15 mouse cellular contexts compared by ENCODE assay signal in genomic region chr12:36146230-36147011, GRCm38 (mm10). TPM values are rescaled to one million over a fixed set of nuclear protein-coding genes. Genes with fewer than 3 reads are reported as not detected.
A peak's percentile ranks its signal among the peaks of the same experiment; 100 is the strongest.
DNase-seq lines count a peak whose midpoint lies in the region; ATAC-seq and TF ChIP-seq lines count a peak whose summit lies in the region.
"Had no signal": no experiment of that assay in that cellular context is flagged by ENCODE, and none has a peak within 500 bp of the region (broad histone marks: within the 10 kb centered on the region; RNA-seq: fewer than 3 reads in every experiment).

No protein-coding gene starts in this region.

- WGBS in forebrain, postnatal 0 days: 96% methylated on average over 3 of the region's 3 CpGs
- WGBS in forebrain, embryonic 11.5 days: 91% methylated on average over 3 of the region's 3 CpGs
- 86% methylated on average over 3 of the region's 3 CpGs for WGBS in liver, postnatal 0 days (ENCODE audit: insufficient replicate concordance)
- WGBS in liver, embryonic 11.5 days: 91% methylated on average over 3 of the region's 3 CpGs
- WGBS in stomach, postnatal 0 days: 76% methylated on average over 3 of the region's 3 CpGs
- WGBS in forebrain, embryonic 14.5 days: 97% methylated on average over 3 of the region's 3 CpGs
- 98% methylated on average over 3 of the region's 3 CpGs for WGBS in midbrain, embryonic 15.5 days

- no peak overlapping the region for H3K9ac ChIP-seq in forebrain, postnatal 0 days
- H3K9ac ChIP-seq in forebrain, embryonic 11.5 days (ENCODE audit: low read length): no peak overlapping the region
- H3K9ac ChIP-seq in liver, postnatal 0 days (replicated peaks): no peak overlapping the region
- no peak overlapping the region for H3K9ac ChIP-seq in liver, embryonic 11.5 days (ENCODE audit: low read depth, low read length)
- H3K9ac ChIP-seq in stomach, postnatal 0 days (ENCODE audit: low read length): no peak overlapping the region
- no peak overlapping the region for H3K9ac ChIP-seq in forebrain, embryonic 14.5 days (ENCODE audit: low read length)
- no peak overlapping the region for H3K9ac ChIP-seq in midbrain, embryonic 15.5 days
- H3K9ac ChIP-seq: heart, embryonic 15.5 days; neural tube, embryonic 13.5 days had no signal

- H3K9me3 ChIP-seq in forebrain, postnatal 0 days (ENCODE audit: low read length): no peaks in the 10 kb centered on the region
- H3K9me3 ChIP-seq in forebrain, embryonic 11.5 days (ENCODE audit: control insufficient read depth, low read length): no peaks in the 10 kb centered on the region
- no peaks in the 10 kb centered on the region for H3K9me3 ChIP-seq in liver, postnatal 0 days (ENCODE audit: low read length)
- H3K9me3 ChIP-seq in liver, embryonic 11.5 days (ENCODE audit: control insufficient read depth, low read length): no peaks in the 10 kb centered on the region
- no peaks in the 10 kb centered on the region for H3K9me3 ChIP-seq in stomach, postnatal 0 days (ENCODE audit: control insufficient read depth, low read length)
- H3K9me3 ChIP-seq in forebrain, embryonic 14.5 days (replicated peaks; ENCODE audit: control insufficient read depth, low read length): no peaks in the 10 kb centered on the region
- H3K9me3 ChIP-seq in midbrain, embryonic 15.5 days: no peaks in the 10 kb centered on the region
- H3K9me3 ChIP-seq: embryonic facial prominence, embryonic 10.5 days; heart, embryonic 15.5 days; neural tube, embryonic 13.5 days had no signal

- H3K4me3 ChIP-seq in forebrain, postnatal 0 days (ENCODE audit: low read depth, low read length): no peak overlapping the region
- H3K4me3 ChIP-seq in forebrain, embryonic 11.5 days (ENCODE audit: low read depth, low read length): no peak overlapping the region
- H3K4me3 ChIP-seq in liver, postnatal 0 days (ENCODE audit: low read depth, low read length): no peak overlapping the region
- H3K4me3 ChIP-seq in liver, embryonic 11.5 days (ENCODE audit: low read depth, low read length): no peak overlapping the region
- no peak overlapping the region for H3K4me3 ChIP-seq in stomach, postnatal 0 days (ENCODE audit: low read depth, low read length)
- H3K4me3 ChIP-seq in forebrain, embryonic 14.5 days (ENCODE audit: low read depth, low read length): no peak overlapping the region
- no peak overlapping the region for H3K4me3 ChIP-seq in midbrain, embryonic 15.5 days
- H3K4me3 ChIP-seq: embryonic facial prominence, embryonic 10.5 days; erythroblast, embryonic 14.5 days; heart, embryonic 15.5 days; neural tube, embryonic 13.5 days had no signal

- H3K4me2 ChIP-seq in forebrain, postnatal 0 days (ENCODE audit: low read depth): no peak overlapping the region
- H3K4me2 ChIP-seq in forebrain, embryonic 11.5 days (ENCODE audit: low read depth, low read length, severe bottlenecking): no peak overlapping the region
- no peak overlapping the region for H3K4me2 ChIP-seq in liver, postnatal 0 days (ENCODE audit: low read depth, low read length)
- no peak overlapping the region for H3K4me2 ChIP-seq in liver, embryonic 11.5 days
- no peak overlapping the region for H3K4me2 ChIP-seq in stomach, postnatal 0 days (replicated peaks; ENCODE audit: low read depth)
- H3K4me2 ChIP-seq in forebrain, embryonic 14.5 days (ENCODE audit: low read length): no peak overlapping the region
- no peak overlapping the region for H3K4me2 ChIP-seq in midbrain, embryonic 15.5 days
- H3K4me2 ChIP-seq: heart, embryonic 15.5 days; neural tube, embryonic 13.5 days had no signal

- H3K27ac ChIP-seq in forebrain, postnatal 0 days (ENCODE audit: low read depth, low read length): no peak overlapping the region
- no peak overlapping the region for H3K27ac ChIP-seq in forebrain, embryonic 11.5 days (ENCODE audit: low read depth, low read length)
- H3K27ac ChIP-seq in liver, postnatal 0 days (ENCODE audit: low read depth): no peak overlapping the region
- no peak overlapping the region for H3K27ac ChIP-seq in liver, embryonic 11.5 days (ENCODE audit: low read depth, low read length)
- H3K27ac ChIP-seq in stomach, postnatal 0 days (replicated peaks): no peak overlapping the region
- H3K27ac ChIP-seq in forebrain, embryonic 14.5 days (ENCODE audit: low read depth, low read length): no peak overlapping the region
- no peak overlapping the region for H3K27ac ChIP-seq in midbrain, embryonic 15.5 days
- H3K27ac ChIP-seq: embryonic facial prominence, embryonic 10.5 days; heart, embryonic 15.5 days; neural tube, embryonic 13.5 days had no signal

- peak; percentile 34; the same call in 1 of the 2 replicates for TF ChIP-seq CTCF in forebrain, postnatal 0 days (IDR thresholded peaks at IDR 0.05; ENCODE audit: low read depth)
- TF ChIP-seq CTCF in liver, postnatal 0 days (IDR thresholded peaks at IDR 0.05; ENCODE audit: low read depth): peak; percentile 34
- peak; percentile 50 for TF ChIP-seq CTCF in stomach, postnatal 0 days (IDR thresholded peaks at IDR 0.05; ENCODE audit: low read depth)

- H3K27me3 ChIP-seq in forebrain, postnatal 0 days (ENCODE audit: insufficient read depth, low read length): no peaks in the 10 kb centered on the region
- H3K27me3 ChIP-seq in forebrain, embryonic 11.5 days (ENCODE audit: control insufficient read depth, insufficient read depth, low read length): no peaks in the 10 kb centered on the region
- no peaks in the 10 kb centered on the region for H3K27me3 ChIP-seq in liver, postnatal 0 days (ENCODE audit: insufficient read depth, low read length)
- no peaks in the 10 kb centered on the region for H3K27me3 ChIP-seq in liver, embryonic 11.5 days (replicated peaks; ENCODE audit: control insufficient read depth, insufficient read depth, low read length)
- H3K27me3 ChIP-seq in stomach, postnatal 0 days (ENCODE audit: control insufficient read depth, insufficient read depth, low read length): no peaks in the 10 kb centered on the region
- no peaks in the 10 kb centered on the region for H3K27me3 ChIP-seq in forebrain, embryonic 14.5 days (replicated peaks; ENCODE audit: control insufficient read depth, insufficient read depth, low read length)
- no peaks in the 10 kb centered on the region for H3K27me3 ChIP-seq in midbrain, embryonic 15.5 days (replicated peaks)
- H3K27me3 ChIP-seq: heart, embryonic 15.5 days; neural tube, embryonic 13.5 days had no signal

- DNase-seq in forebrain, postnatal 0 days: no peak
- no peak for DNase-seq in forebrain, embryonic 11.5 days (ENCODE audit: low spot score)
- no peak for DNase-seq in liver, postnatal 0 days
- DNase-seq in liver, embryonic 11.5 days (ENCODE audit: low spot score): no peak
- DNase-seq in R1 (ENCODE audit: low read depth, low spot score): peak; percentile 68
- DNase-seq in stomach, postnatal 0 days (ENCODE audit: low spot score): no peak
- DNase-seq in forebrain, embryonic 14.5 days (ENCODE audit: low spot score): no peak
- DNase-seq: cerebellum, postnatal 36 days; kidney, adult 2 months; kidney, postnatal 36 days had no signal

- H3K4me1 ChIP-seq in forebrain, postnatal 0 days (ENCODE audit: insufficient read depth): no peaks in the 10 kb centered on the region
- H3K4me1 ChIP-seq in forebrain, embryonic 11.5 days (replicated peaks; ENCODE audit: control insufficient read depth, insufficient read depth, low read length): no peaks in the 10 kb centered on the region
- no peaks in the 10 kb centered on the region for H3K4me1 ChIP-seq in liver, postnatal 0 days (ENCODE audit: insufficient read depth)
- H3K4me1 ChIP-seq in liver, embryonic 11.5 days (replicated peaks; ENCODE audit: control insufficient read depth, insufficient read depth, low read length): no peaks in the 10 kb centered on the region
- H3K4me1 ChIP-seq in stomach, postnatal 0 days (replicated peaks; ENCODE audit: control insufficient read depth, insufficient read depth): no peaks in the 10 kb centered on the region; the same call in 1 of the 2 replicates
- H3K4me1 ChIP-seq in forebrain, embryonic 14.5 days (ENCODE audit: control insufficient read depth, insufficient read depth, low read length): no peaks in the 10 kb centered on the region
- H3K4me1 ChIP-seq in midbrain, embryonic 15.5 days: peaks cover 3% of the 10 kb centered on the region
- H3K4me1 ChIP-seq: embryonic facial prominence, embryonic 10.5 days had no signal

- no peaks in the 10 kb centered on the region for H3K36me3 ChIP-seq in forebrain, postnatal 0 days (ENCODE audit: insufficient read depth)
- H3K36me3 ChIP-seq in forebrain, embryonic 11.5 days (ENCODE audit: control insufficient read depth, insufficient read depth, low read length): no peaks in the 10 kb centered on the region; the same call in 1 of the 2 replicates
- no peaks in the 10 kb centered on the region for H3K36me3 ChIP-seq in liver, postnatal 0 days (replicated peaks; ENCODE audit: insufficient read depth, low read length)
- H3K36me3 ChIP-seq in liver, embryonic 11.5 days (ENCODE audit: control insufficient read depth, insufficient read depth, low read length): no peaks in the 10 kb centered on the region
- no peaks in the 10 kb centered on the region for H3K36me3 ChIP-seq in stomach, postnatal 0 days (ENCODE audit: control insufficient read depth, insufficient read depth, low read length)
- H3K36me3 ChIP-seq in forebrain, embryonic 14.5 days (ENCODE audit: control insufficient read depth, insufficient read depth, low read length): 0 out of 2 replicates have a peak, but pooled peaks cover 2% of the 10 kb centered on the region
- no peaks in the 10 kb centered on the region; the same call in 1 of the 2 replicates for H3K36me3 ChIP-seq in midbrain, embryonic 15.5 days (replicated peaks)
- H3K36me3 ChIP-seq: neural tube, embryonic 13.5 days had no signal

- ATAC-seq in forebrain, postnatal 0 days: no peak
- ATAC-seq in forebrain, embryonic 11.5 days (replicated peaks; ENCODE audit: low FRiP score): no peak
- no peak for ATAC-seq in liver, postnatal 0 days
- no peak for ATAC-seq in liver, embryonic 11.5 days (replicated peaks; ENCODE audit: low FRiP score)
- ATAC-seq in stomach, postnatal 0 days (ENCODE audit: low FRiP score, low TSS enrichment): peak; percentile 76; the same call in 1 of the 2 replicates
- ATAC-seq in forebrain, embryonic 14.5 days: no peak
- no peak for ATAC-seq in midbrain, embryonic 15.5 days (replicated peaks)

- no peak for TF ChIP-seq EP300 in liver, postnatal 0 days (IDR thresholded peaks at IDR 0.05; ENCODE audit: low read depth)
- TF ChIP-seq EP300 in stomach, postnatal 0 days (optimal IDR thresholded peaks at IDR 0.05): no peak

RNA-seq across cellular contexts. Expression of gene Ankmy2, which starts 10.5 kb away (rescaled TPM):
- 77.7 and 80.0 TPM in 2 replicates for total RNA-seq in forebrain, postnatal 0 days (2014; rRNA removed)
- polyA plus RNA-seq in forebrain, postnatal 0 days (2015; fragmentation: Nextera tagmentation; extraction: Ambion mirVana): 65.3 and 78.6 TPM in 2 replicates
- polyA plus RNA-seq in forebrain, embryonic 11.5 days (2014; fragmentation: Nextera tagmentation; extraction: Ambion mirVana): 26.3 and 30.6 TPM in 2 replicates
- 5.9 and 6.4 TPM in 2 replicates for polyA plus RNA-seq in liver, postnatal 0 days (2015; fragmentation: Nextera tagmentation; extraction: Ambion mirVana)
- polyA plus RNA-seq in liver, embryonic 11.5 days (2014; fragmentation: Nextera tagmentation; extraction: Ambion mirVana): 24.2 TPM in 2 replicates
- polyA plus RNA-seq in stomach, postnatal 0 days (2015; fragmentation: Nextera tagmentation; extraction: Ambion mirVana): 27.4 and 29.6 TPM in 2 replicates
- polyA plus RNA-seq in forebrain, embryonic 14.5 days (2014; fragmentation: Nextera tagmentation; extraction: Ambion mirVana): 55.4 and 70.3 TPM in 2 replicates
- polyA plus RNA-seq in midbrain, embryonic 15.5 days (2015; fragmentation: Nextera tagmentation; extraction: Ambion mirVana): 67.8 and 77.3 TPM in 2 replicates

RNA-seq across cellular contexts. Expression of gene Bzw2, which starts 11.5 kb away (rescaled TPM):
- 379 and 428 TPM in 2 replicates for total RNA-seq in forebrain, postnatal 0 days (2014; rRNA removed)
- polyA plus RNA-seq in forebrain, postnatal 0 days (2015; fragmentation: Nextera tagmentation; extraction: Ambion mirVana): 433 and 494 TPM in 2 replicates
- 271 and 279 TPM in 2 replicates for polyA plus RNA-seq in forebrain, embryonic 11.5 days (2014; fragmentation: Nextera tagmentation; extraction: Ambion mirVana)
- 27.9 and 29.6 TPM in 2 replicates for polyA plus RNA-seq in liver, postnatal 0 days (2015; fragmentation: Nextera tagmentation; extraction: Ambion mirVana)
- polyA plus RNA-seq in liver, embryonic 11.5 days (2014; fragmentation: Nextera tagmentation; extraction: Ambion mirVana): 181 and 200 TPM in 2 replicates
- 117 and 122 TPM in 2 replicates for polyA plus RNA-seq in stomach, postnatal 0 days (2015; fragmentation: Nextera tagmentation; extraction: Ambion mirVana)
- polyA plus RNA-seq in forebrain, embryonic 14.5 days (2014; fragmentation: Nextera tagmentation; extraction: Ambion mirVana): 541 and 574 TPM in 2 replicates
- 373 and 395 TPM in 2 replicates for polyA plus RNA-seq in midbrain, embryonic 15.5 days (2015; fragmentation: Nextera tagmentation; extraction: Ambion mirVana)
